Mouse (Mus musculus) limb, embryonic 15.5 days (tissue): ENCODE results near the gene Pcid2. TPM values are rescaled to one million over a fixed set of nuclear protein-coding genes. Genes with fewer than 3 reads are reported as not detected.

Source experiments
- ATAC-seq: fragments of 200-750 bp; cut with Nextera tagmentation; 2 replicates; pipeline ENCODE4 v1.8.0; 2017; ENCODE audit warnings: low read depth, moderate TSS enrichment; ENCODE audit not compliant: insufficient number of reproducible peaks, low FRiP score, low TSS enrichment
- H3K27ac ChIP-seq: fragments of 300-500 bp; sonication (generic); 2 replicates; pipeline ENCODE4 v1.5.1; 2015; ENCODE audit warnings: moderate library complexity, mild to moderate bottlenecking, inconsistent platforms
- H3K27me3 ChIP-seq: fragments of 300-500 bp; sonication (generic); 2 replicates; pipeline ENCODE4 v1.6.1; 2015; ENCODE audit warnings: inconsistent platforms
- H3K36me3 ChIP-seq: fragments of 300-500 bp; sonication (generic); 2 replicates; pipeline ENCODE4 v1.6.1; 2015; ENCODE audit warnings: inconsistent platforms
- H3K4me1 ChIP-seq: fragments of 300-500 bp; sonication (generic); 2 replicates; pipeline ENCODE4 v1.6.1; 2015; ENCODE audit warnings: inconsistent platforms
- H3K4me2 ChIP-seq: fragments of 300-500 bp; sonication (generic); 2 replicates; pipeline ENCODE4 v1.6.1; 2015; ENCODE audit warnings: mild to moderate bottlenecking, inconsistent platforms
- H3K4me3 ChIP-seq: fragments of 300-500 bp; sonication (generic); 2 replicates; pipeline ENCODE4 v1.5.1; 2015; ENCODE audit warnings: mild to moderate bottlenecking, inconsistent platforms
- H3K9ac ChIP-seq: fragments of 300-500 bp; sonication (generic); 2 replicates; pipeline ENCODE4 v1.6.1; 2015; ENCODE audit warnings: inconsistent platforms
- H3K9me3 ChIP-seq: fragments of 300-500 bp; sonication (generic); 2 replicates; pipeline ENCODE4 v1.6.1; 2016; ENCODE audit warnings: inconsistent platforms
- WGBS: fragments of 180-500 bp; shearing (Covaris S2); methylation state at CpG from one replicate; pipeline ENCODE4 v1.1.7; 2015; 5-methylcytosine and 5-hydroxymethylcytosine counted together
- microRNA-seq: library from miRNA; unstranded; fragments of <30 nt; microRNA quantifications from one replicate; pipeline ENCODE4, GENCODE M21; 2016
- polyA plus RNA-seq: library from polyadenylated mRNA; unstranded; fragments of >200 nt; fragmentation: Nextera tagmentation; extraction: Ambion mirVana; gene quantifications from 2 replicates; pipeline ENCODE4 v1.2.1, GENCODE M21; 2015

The Pcid2 gene
- polyA plus RNA-seq, 1 experiment from 2014 or later, result 37.8 TPM

DNA sequence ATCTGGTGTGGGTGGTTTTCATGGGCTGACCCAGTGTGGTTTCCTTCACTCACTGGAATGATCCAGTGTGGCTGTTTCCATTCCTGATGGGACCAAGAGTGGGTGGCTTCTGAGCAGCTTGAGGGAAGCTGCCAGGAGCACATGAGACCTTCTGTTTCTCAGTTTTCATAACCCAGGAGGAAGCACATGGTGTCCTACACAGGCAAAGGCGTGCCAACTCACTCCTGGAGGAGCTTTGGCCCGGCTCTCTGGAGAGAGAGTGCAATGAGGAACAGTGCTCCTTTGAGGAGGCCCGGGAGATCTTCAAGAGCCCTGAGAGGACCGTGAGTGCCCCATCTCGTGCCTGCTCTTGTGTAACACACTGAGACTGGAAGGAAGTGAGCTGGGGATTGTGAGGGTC, 76.8 kb downstream of the Pcid2 start:
- H3K4me1 ChIP-seq, result no peaks in the 10 kb centered on the region
- no peak overlapping the region for H3K4me2 ChIP-seq
- 62% methylated on average over 5 of the region's 5 CpGs for WGBS

DNA sequence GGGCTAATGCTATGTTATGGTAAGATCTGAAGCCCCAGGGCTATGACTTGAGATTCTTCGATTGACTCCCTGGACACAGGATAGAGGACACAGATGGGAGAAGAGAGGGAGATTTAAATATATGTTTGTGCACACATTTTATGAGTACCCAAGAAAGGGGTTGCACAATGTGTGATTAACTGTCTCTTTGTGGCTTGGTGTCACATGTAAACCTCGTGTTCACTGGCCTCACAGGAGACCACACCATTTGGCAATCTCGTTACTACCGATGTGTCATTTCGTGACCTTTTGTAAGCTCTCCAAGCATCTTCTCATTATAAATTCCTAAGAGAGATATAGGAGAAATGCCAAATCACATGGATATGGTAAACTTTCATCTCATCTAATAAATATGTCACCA, 77.6 kb downstream of the Pcid2 start:
- H3K9ac ChIP-seq, result no peak overlapping the region
- no peak overlapping the region for H3K4me3 ChIP-seq
- no peak overlapping the region for H3K27ac ChIP-seq
- ATAC-seq, result no peak
- no peak overlapping the region for H3K4me2 ChIP-seq
- no peaks in the 10 kb centered on the region for H3K36me3 ChIP-seq
- H3K9me3 ChIP-seq, result no peaks in the 10 kb centered on the region
- H3K27me3 ChIP-seq, result no peaks in the 10 kb centered on the region
- no peaks in the 10 kb centered on the region for H3K4me1 ChIP-seq
- 78% methylated on average over 5 of the region's 5 CpGs for WGBS

More for the DNA sequence above, 76.8 kb downstream of the Pcid2 start:
- H3K9ac ChIP-seq, result no peak overlapping the region
- no peak for ATAC-seq
- H3K36me3 ChIP-seq, result no peaks in the 10 kb centered on the region
- no peaks in the 10 kb centered on the region for H3K9me3 ChIP-seq
- no peaks in the 10 kb centered on the region for H3K27me3 ChIP-seq
- H3K27ac ChIP-seq, result no peak overlapping the region
- H3K4me3 ChIP-seq, result no peak overlapping the region

Small RNA genes within 50 kb of the gene (microRNA-seq; reads per million reads assigned to microRNA genes)
- not detected for gene Mir7065

Other genes with a start within 250 kb of the Pcid2 start
- 9.5 and 11.0 TPM in 2 replicates for gene Mcf2l, start 231.7 kb downstream of the Pcid2 start, polyA plus RNA-seq
- not detected in 2 replicates for gene F7, start 79.4 kb downstream of the Pcid2 start, polyA plus RNA-seq
- 0.70 and 0.89 TPM in 2 replicates for gene F10, start 68.2 kb downstream of the Pcid2 start, polyA plus RNA-seq
- 0.24 and 0.32 TPM in 2 replicates for gene Proz, start 44.5 kb downstream of the Pcid2 start, polyA plus RNA-seq
- 105 and 112 TPM in 2 replicates for gene Cul4a, start 162 bp upstream of the Pcid2 start, polyA plus RNA-seq
- gene Lamp1, start 53.7 kb upstream of the Pcid2 start, polyA plus RNA-seq, result 313 and 324 TPM in 2 replicates
- 10.2 and 10.9 TPM in 2 replicates for gene Grtp1, start 95.2 kb upstream of the Pcid2 start, polyA plus RNA-seq
- 5.0 and 17.3 TPM in 2 replicates for gene Adprhl1, start 148.7 kb upstream of the Pcid2 start, polyA plus RNA-seq
- gene Dcun1d2, start 182.7 kb upstream of the Pcid2 start, polyA plus RNA-seq, result 29.7 and 32.0 TPM in 2 replicates
- 44.4 and 47.7 TPM in 2 replicates for gene Tmco3, start 182.7 kb upstream of the Pcid2 start, polyA plus RNA-seq
- 143 and 160 TPM in 2 replicates for gene Tfdp1, start 233.3 kb upstream of the Pcid2 start, polyA plus RNA-seq